Mouse (Mus musculus): ENCODE measurements around the gene Comp.
A peak's percentile ranks its signal among the peaks of the same experiment; 100 is the strongest.

Comp gene

DNA sequence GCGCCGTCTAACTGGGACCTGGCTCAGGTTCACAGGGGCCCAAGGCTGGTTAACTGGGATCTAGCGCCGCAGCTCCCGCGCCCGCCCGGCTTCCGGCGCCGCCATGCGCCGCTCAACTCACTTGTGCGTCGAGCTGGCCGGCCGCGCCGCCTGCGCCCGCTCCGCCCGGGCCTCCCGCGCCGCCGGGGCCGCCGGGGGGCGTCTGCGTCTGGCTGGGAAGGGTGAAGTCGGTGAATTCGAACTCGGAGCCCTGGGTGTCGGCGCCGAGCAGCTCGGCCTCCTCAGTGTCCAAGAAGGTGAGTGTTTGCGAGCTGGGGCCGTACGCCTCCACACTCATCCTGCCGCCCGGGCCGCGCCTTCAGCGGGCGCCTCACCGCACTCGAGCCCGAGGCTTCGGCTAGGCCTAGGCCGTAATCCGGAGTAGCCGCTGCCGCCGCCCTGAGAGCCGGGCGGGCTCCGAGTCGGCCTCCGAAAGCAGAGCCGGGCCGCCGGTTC, 20.7 kb upstream of the Comp start:
- peak; percentile 25 to 30 for DNase-seq (ENCODE audit: low spot score in 2 of 2)

DNA sequence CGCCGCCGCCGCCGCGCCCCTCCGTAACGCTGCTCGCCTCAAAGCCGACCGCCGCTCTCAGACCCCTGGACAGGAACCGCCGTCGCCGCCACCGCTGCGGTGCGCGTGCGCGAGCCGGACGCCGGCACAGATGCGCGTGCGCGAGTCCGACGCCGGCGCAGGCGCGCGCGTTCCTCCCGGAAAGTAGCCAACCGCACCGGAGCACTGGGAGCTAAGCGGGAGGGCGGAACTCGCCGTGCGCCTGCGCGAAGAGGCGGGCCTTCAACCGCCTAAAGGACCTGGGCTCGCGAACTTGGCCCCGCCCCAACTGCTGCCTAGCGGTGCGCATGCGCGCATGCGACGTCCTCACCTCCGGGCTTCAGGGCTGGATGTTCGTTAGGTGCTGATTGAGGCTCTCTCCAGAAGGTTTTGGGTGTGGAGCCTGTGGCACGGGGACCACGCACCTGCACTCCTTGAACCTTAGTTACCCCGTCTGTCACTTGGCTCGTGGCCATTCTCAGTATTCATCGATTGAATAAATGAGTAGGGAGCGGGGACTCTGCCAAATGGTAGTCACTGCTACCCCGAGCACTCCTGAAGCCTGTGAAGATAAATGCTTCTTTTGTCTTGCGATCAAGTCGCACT, 20.1 kb upstream of the Comp start, which contains the start of gene Upf1:
Gene Upf1 (minus strand): TSS at position 85 of the 624 bp plus-strand sequence.
- DNase-seq (ENCODE audit: low spot score in 2 of 2): peak; percentile 99 to 100

- DNase-seq (ENCODE audit: low spot score in 2 of 2): no peak
These were observed 19.4 kb upstream of the Comp start for GRCm38 (mm10) chr8:70354004-70354403.

DNA sequence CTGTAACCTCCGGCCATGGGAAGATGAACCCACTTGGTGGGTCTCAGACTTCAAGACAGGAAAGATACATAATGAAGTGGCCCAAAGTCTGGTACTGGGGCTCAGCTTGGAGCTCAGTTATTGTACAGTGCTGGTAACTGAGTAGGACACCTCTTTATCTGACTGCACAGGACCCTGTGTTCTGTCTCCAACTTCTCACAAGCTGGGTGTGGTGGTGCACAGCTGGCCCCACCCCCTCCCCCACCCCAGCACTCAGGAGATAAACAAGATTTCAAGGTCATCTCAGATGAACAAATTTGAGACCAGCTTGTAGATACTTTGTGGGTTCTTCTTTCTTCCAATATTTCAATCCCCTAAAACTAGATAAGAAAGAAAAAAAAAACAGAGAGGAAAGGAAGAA, 17.2 kb upstream of the Comp start:
- no peak for DNase-seq (ENCODE audit: low spot score in 2 of 2)

DNA sequence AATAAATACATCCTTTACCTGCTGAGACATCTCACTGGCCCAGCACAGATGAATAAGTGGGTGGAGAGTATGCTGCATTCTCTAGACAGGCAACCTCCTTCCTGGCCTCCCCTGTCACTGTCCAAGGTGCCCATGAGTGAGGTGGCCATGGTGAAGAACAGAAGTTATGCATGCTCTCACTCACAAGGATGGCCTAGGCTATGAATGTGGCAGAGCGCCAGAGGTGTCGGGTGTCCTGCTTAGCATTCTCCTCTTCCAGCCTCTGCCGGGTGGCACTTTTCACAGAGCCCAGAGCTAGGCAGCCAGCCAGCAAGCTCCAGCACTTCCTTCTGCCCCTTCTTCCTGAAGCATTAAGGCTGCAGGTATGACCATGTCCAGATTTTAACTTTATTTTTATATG, 13.9 kb upstream of the Comp start:
- no peak for DNase-seq (ENCODE audit: low spot score in 2 of 2)

GRCm38 (mm10) chr8:70360769-70361168, 12.6 kb upstream of the Comp start:
- no peak for DNase-seq (ENCODE audit: low spot score in 2 of 2)

DNA sequence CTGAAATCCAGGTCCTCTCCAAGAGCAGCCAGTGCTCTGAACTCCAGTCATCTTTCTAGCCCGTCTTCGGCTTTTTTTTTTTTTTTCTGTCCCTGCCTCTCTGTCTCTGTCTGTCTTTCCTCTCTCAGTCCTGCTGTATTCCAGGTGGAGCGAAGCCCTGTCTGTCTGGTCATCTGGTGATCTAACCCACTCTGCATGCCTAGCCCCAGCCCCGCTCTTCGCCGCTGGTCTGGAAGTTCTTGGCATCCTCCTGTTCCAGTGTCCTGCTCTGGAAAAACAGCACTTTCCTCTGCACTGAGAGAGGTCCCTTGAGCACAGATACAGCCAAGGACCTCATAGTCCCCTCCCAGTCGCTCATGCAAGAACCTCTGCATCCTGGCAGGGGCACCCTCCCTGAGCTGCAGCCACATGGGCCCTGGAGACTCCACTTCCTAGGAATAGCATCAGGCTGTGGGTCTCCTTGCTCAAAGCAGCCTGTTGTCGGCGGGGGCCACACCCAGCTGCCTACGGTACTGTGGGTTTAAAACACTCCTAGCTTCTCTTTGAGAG, 11.8 kb upstream of the Comp start:
- DNase-seq (ENCODE audit: low spot score in 2 of 2): no peak

DNA sequence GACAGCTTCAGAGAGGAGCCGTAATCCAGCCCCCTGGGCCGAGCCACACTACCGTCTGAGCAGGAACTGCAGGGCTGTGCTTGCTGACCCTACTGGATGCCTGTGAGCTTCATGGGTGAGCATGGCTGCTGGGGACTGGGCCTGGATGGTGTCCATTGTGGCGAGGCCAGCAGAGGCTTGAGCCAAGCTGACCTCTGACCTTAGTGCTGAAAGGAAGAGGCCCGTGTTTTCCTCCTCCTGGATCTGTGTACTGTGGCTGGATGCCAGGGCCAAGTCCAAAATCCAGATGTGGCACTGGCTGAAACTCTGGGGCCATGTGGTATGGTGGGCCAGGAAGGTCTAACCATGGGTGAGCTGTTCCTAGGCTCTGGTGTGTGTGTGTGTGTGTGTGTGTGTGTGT, 9.3 kb upstream of the Comp start:
- DNase-seq (ENCODE audit: low spot score in 2 of 2): no peak

GRCm38 (mm10) chr8:70366588-70366987, 6.8 kb upstream of the Comp start:
- no peak for DNase-seq (ENCODE audit: low spot score in 2 of 2)

DNA sequence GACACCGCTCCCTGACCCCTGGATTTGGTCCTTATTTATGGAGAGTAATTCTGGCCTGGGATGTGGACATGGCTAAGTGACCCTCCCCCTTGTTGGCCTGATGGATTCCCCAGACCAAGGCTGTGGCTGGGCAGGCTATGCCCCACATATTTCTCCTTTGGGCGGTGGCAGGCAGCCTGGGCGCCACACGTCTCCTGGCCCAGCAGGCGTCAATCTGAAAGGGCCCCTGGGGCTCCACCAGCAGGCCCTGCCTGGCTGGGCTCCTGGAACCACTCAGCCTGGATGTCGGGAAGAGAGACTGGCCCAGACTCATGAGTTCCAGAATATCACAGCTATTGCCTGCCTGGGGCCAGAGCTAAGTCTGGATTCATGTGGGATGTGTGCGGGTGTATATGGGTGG, 2.9 kb upstream of the Comp start:
- no peak for DNase-seq (ENCODE audit: low spot score in 2 of 2)

DNA sequence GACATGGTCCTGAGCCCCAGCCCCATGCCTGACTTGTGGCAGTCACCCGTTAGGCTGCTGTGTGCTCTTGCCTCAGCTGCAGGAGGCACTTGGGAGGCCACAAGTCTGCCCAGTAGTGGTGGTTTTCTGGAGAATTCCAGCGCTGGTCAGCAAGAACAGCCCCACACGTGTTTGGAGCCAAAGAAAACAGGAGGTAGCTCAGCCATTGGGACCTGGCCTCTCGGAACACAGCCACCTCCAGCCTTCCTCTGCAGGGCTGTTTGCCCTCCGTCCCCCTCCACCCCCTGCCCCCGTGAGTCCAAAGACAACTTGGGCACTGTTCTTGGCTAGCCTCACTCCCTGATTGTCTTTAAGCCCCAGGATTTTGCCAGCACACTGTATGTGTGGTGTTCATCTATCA, 1.4 kb upstream of the Comp start:
- DNase-seq (ENCODE audit: low spot score in 2 of 2): no peak

DNA sequence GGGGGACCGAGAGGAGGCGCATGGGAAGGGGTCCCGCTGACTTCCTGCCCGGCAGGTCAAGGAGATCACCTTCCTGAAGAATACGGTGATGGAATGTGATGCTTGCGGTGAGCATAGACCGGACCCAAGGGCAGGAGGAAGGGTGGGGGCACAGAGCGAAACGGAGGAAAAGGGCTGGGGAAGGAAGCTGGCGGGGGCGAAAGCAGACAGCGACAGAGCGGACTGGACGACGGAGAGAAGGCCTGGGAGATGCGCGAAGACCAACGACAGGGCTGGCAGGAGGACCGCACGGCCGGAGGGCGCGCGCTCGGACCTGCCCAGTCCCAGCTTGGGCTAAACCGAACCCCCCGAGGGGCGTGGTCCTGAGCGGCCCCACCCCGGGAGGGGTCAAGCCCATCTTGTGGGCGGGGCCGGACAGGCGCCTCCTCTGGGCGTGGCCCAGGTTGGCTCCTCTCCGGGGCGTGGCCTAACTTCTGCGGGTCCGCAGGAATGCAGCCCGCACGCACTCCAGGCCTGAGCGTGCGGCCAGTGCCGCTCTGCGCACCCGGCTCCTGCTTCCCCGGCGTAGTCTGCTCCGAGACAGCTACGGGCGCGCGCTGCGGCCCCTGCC, 1.1 kb downstream of the Comp start:
- DNase-seq (ENCODE audit: low spot score in 2 of 2): peak; percentile 63 to 76

DNA sequence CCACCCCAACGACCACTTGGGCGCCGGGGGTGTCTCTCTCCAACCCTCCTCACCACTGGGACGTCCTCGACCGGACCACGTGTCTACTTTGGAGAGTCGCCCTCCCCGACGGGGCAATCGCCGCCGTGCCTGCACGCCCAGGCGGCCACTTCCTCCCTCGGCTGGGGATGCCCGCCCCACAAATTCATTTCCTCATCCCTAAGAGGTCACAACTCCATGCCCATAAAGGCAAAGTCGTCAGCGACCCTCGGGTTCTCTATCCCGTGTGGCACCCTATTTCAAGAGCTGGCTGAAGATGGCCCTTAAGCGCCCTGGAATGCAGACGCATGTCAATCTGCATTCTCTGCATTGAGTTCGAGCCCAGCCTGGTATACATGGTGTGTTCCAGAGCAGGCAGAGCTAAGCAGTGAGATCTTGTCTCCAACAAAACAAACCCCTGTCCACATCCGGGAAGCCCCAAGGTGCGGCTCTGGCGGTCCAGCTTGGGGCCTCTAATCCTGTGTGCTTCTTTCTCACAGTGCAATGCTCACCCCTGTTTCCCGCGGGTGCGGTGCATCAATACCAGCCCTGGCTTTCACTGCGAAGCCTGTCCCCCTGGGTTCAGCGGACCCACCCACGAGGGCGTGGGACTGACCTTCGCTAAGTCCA, 2.0 kb downstream of the Comp start:
- DNase-seq (ENCODE audit: low spot score in 2 of 2): no peak

GRCm38 (mm10) chr8:70376275-70376741, 3.0 kb downstream of the Comp start:
- no peak for DNase-seq (ENCODE audit: low spot score in 2 of 2)

DNA sequence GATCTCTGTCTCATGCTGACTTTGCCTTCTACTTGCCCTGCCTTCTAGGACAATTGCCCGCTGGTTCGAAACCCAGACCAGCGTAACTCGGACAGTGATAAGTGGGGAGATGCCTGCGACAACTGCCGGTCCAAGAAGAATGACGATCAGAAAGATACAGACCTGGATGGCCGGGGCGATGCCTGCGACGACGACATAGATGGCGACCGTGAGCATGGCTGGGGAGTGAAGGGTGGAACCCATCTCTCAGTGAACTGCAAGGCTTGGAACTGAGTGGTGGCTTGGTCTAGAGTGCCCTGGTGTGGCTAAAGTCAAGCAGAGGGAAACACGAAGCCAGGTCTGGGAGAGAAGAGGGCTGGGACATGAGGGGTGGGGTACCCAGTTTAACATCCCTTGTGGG, 3.7 kb downstream of the Comp start:
- no peak for DNase-seq (ENCODE audit: low spot score in 2 of 2)

DNA sequence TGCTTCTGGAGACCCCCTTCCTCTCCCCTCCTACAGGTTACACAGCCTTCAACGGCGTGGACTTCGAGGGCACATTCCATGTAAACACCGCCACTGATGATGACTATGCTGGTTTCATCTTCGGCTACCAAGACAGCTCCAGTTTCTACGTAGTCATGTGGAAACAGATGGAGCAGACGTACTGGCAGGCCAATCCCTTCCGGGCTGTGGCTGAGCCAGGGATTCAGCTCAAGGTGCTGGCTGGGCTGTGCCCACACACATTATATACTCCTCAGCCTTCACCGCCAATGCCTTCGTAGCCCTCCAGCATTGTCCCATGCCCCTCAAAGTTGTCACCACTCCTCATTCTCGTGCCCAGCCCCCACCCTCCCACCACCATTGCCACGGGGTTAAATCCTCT, 6.7 kb downstream of the Comp start:
- DNase-seq (ENCODE audit: low spot score in 2 of 2): no peak

DNA sequence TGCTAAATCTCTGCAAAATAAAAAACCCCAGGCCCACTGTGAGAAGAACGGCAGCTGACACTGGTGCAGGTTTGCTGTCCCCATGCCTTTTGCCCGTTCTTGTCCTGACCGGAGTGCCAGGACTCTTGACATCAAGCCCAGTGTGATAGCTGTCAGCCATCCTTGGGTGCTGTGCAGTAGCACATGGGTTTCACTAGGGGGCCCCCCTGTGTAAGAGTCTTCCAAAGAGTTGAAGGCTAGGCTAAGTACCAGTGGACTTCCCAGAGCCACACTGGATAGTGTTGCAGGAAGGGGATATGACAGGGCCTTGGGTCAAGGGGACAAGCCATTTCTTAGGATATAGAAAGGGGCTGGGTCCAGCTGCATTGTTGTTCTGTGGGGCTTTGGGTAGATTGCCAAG, 9.9 kb downstream of the Comp start:
- DNase-seq (ENCODE audit: low spot score in 2 of 2): peak; percentile 50 to 56

GRCm38 (mm10) chr8:70389678-70390077, 16.3 kb downstream of the Comp start:
- no peak for DNase-seq (ENCODE audit: low spot score in 2 of 2)

- DNase-seq (ENCODE audit: low spot score in 2 of 2): no peak
These were observed 19.7 kb downstream of the Comp start for GRCm38 (mm10) chr8:70393087-70393486.

DNA sequence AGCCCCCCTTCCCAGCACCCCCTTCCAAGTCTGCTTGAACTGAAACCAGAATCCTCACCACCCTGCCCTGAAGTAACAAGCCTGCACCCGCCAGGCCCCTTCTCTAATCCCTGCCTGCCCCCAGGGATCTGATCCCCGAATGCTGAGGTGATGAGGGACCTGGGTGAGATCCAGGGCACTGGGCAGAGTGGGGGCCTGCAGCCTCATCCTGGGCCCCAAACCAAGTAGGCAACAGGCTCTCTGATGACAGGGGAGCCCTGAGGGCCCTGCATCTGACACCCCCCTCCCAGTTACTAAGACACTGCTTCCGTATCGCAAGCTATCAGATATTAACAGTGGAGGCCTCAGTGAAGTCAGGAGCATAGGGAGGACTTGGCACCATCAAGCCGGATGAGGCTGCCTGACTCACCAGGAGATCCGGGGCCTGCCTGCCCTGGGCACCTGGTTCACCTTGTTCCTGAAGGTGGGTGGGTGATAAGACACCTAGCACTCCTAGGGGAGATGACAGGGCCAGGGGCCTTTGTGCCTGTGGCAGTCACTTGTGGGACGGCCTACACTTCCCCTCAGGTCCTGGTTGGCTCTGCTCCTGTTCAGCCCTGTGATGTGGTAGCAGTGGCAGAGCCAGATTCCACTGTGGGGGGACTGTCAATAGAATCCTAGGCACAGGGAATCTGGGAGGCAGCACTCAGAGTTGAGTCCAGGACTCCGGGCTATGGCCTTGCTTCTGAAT, 21.1 kb downstream of the Comp start:
- no peak for DNase-seq (ENCODE audit: low spot score in 2 of 2)

DNA sequence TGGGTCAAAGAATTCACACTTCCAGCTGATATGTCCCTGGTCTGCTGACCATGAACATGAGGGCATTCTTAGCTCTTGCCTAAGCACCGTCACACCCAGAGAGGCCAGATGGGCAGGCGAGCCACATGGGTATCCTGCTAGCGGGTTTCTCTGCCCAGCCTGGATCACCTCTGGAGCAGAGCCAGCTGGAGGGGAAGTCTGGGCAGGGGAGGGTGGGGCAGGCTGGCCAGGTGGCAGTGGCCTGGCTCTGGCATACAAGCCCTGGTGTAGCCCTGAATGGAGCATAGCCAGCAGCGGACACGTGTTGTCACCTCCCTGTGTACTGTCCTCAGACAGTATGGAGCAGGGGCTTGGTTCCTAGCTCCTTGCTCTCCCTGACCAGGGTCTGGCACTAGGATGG, 22.3 kb downstream of the Comp start:
- no peak for DNase-seq (ENCODE audit: low spot score in 2 of 2)

- no peak for DNase-seq (ENCODE audit: low spot score in 2 of 2)
These were observed 22.8 kb downstream of the Comp start for GRCm38 (mm10) chr8:70396184-70396583.
